Mouse (Mus musculus): ENCODE results near the gene Vtcn1. TPM values are rescaled to one million over a fixed set of nuclear protein-coding genes. Genes with fewer than 3 reads are reported as not detected.

Vtcn1 gene
- polyA plus RNA-seq, 1 experiment from 2014 or later: not detected

GRCm38 (mm10) chr3:100936201-100936600 lies 110.9 kb downstream of the Vtcn1 start:
- H3K9me3 ChIP-seq (ENCODE audit: control insufficient read depth, low read length): no peaks in the 10 kb centered on the region
- DNase-seq (ENCODE audit: low spot score) (no peak), ATAC-seq (replicated peaks; ENCODE audit: low FRiP score) (no peak)
- H3K4me1 ChIP-seq (replicated peaks; ENCODE audit: control insufficient read depth, insufficient read depth, low read length): no peaks in the 10 kb centered on the region
- H3K36me3 ChIP-seq (ENCODE audit: control insufficient read depth, insufficient read depth, low read length): peaks cover 16% of the 10 kb centered on the region
- H3K4me3 ChIP-seq (ENCODE audit: low read depth, low read length): no peak overlapping the region
- no peak overlapping the region for H3K9ac ChIP-seq (ENCODE audit: low read depth, low read length)
- H3K4me2 ChIP-seq: no peak overlapping the region
- H3K27ac ChIP-seq (ENCODE audit: low read depth, low read length): no peak overlapping the region
- H3K27me3 ChIP-seq (replicated peaks; ENCODE audit: control insufficient read depth, insufficient read depth, low read length): no peaks in the 10 kb centered on the region
- WGBS: 92% methylated on average over 6 of the region's 6 CpGs

GRCm38 (mm10) chr3:100938211-100938610 lies 113.0 kb downstream of the Vtcn1 start:
- Histone ChIP-seq H3K9me3 (ENCODE audit: control insufficient read depth, low read length) (no peaks in the 10 kb centered on the region), H3K27ac (ENCODE audit: low read depth, low read length) (no peak overlapping the region), H3K4me2 (no peak overlapping the region), H3K4me1 (replicated peaks; ENCODE audit: control insufficient read depth, insufficient read depth, low read length) (no peaks in the 10 kb centered on the region), H3K36me3 (ENCODE audit: control insufficient read depth, insufficient read depth, low read length) (peaks cover 24% of the 10 kb centered on the region), H3K9ac (ENCODE audit: low read depth, low read length) (no peak overlapping the region), H3K27me3 (replicated peaks; ENCODE audit: control insufficient read depth, insufficient read depth, low read length) (no peaks in the 10 kb centered on the region), H3K4me3 (ENCODE audit: low read depth, low read length) (no peak overlapping the region)
- DNase-seq (ENCODE audit: low spot score) (no peak), ATAC-seq (replicated peaks; ENCODE audit: low FRiP score) (no peak)
- WGBS: 92% methylated on average over 4 of the region's 4 CpGs

GRCm38 (mm10) chr3:100940496-100941037 lies 115.3 kb downstream of the Vtcn1 start:
- H3K4me3 ChIP-seq (ENCODE audit: low read depth, low read length): no peak overlapping the region
- DNase-seq (ENCODE audit: low spot score): no peak
- H3K4me2 ChIP-seq: no peak overlapping the region
- H3K9me3 ChIP-seq (ENCODE audit: control insufficient read depth, low read length): no peaks in the 10 kb centered on the region
- peaks cover 32% of the 10 kb centered on the region for H3K36me3 ChIP-seq (ENCODE audit: control insufficient read depth, insufficient read depth, low read length)
- H3K27me3 ChIP-seq (replicated peaks; ENCODE audit: control insufficient read depth, insufficient read depth, low read length): no peaks in the 10 kb centered on the region
- no peak for ATAC-seq (replicated peaks; ENCODE audit: low FRiP score)
- no peak overlapping the region for H3K27ac ChIP-seq (ENCODE audit: low read depth, low read length)
- H3K4me1 ChIP-seq (replicated peaks; ENCODE audit: control insufficient read depth, insufficient read depth, low read length): no peaks in the 10 kb centered on the region
- H3K9ac ChIP-seq (ENCODE audit: low read depth, low read length): no peak overlapping the region
- WGBS: 88% methylated on average over 4 of the region's 4 CpGs

Other genes starting within 250 kb of the Vtcn1 start
- gene Man1a2, start 140.0 kb upstream of the Vtcn1 start, polyA plus RNA-seq (2014; fragmentation: Nextera tagmentation; extraction: Ambion mirVana): 62.8 and 64.3 TPM in 2 replicates
- 1.3 and 2.1 TPM in 2 replicates for gene Trim45, start 96.7 kb downstream of the Vtcn1 start, polyA plus RNA-seq (2014; fragmentation: Nextera tagmentation; extraction: Ambion mirVana)
- gene Ttf2, start 144.2 kb downstream of the Vtcn1 start, polyA plus RNA-seq (2014; fragmentation: Nextera tagmentation; extraction: Ambion mirVana): 22.3 and 23.2 TPM in 2 replicates
- gene Cd101, start 204.1 kb downstream of the Vtcn1 start, polyA plus RNA-seq (2014; fragmentation: Nextera tagmentation; extraction: Ambion mirVana): not detected in 2 replicates